Mouse (Mus musculus): ENCODE measurements around the gene Lgr5. TPM values are rescaled to one million over a fixed set of nuclear protein-coding genes. Genes with fewer than 3 reads are reported as not detected.

The Lgr5 gene
- total and polyA plus RNA-seq, 2 experiments: 3.4 to 3.6 TPM

DNA sequence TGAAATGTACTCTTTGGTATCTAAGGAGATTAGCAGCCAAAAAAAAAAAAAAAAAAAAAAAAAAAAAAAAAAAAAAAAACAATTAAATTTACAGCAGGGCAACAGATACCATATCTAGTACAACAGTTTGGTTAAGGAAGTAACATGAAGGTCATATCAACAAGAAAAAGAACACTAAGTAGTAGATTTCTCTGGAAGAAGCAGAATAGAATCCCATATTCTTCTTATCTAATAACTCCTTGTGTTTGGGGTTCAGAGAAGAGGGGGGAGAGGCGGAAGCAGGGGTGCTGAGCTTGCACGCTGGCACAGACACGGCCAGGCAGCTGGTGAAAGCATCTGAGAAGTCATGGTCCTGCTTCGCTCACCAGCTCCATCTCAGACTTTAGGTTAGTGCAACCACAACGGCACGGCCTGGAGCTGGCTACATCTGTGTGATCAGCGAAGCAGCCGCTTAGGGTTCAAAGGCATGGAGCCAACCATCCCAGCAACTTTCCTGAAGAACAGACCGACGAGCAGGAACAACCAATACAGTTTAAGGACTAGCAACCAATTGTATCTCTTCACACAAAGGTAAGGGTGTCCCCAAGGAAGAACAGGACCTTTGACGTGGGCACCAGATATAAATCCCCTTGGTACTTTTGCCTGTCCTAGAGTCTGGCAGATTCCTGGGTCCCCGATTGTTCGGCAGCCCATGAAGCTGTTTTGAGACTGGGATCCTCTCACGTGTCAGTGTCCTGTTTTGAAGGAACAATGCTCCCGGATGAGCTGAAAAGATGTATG is 17.7 kb downstream of the Lgr5 start, which contains the start of gene A930009A15Rik:
TSS of gene A930009A15Rik (plus strand) at position 275 of the 780 bp plus-strand sequence.
- H3K79me2 ChIP-seq (ENCODE audit: control insufficient read depth, insufficient read depth, low read length): no peaks in the 10 kb centered on the region
- H3K4me1 ChIP-seq (ENCODE audit: control insufficient read depth, insufficient read depth, low read length): no peaks in the 10 kb centered on the region
- no peak for DNase-seq (ENCODE audit: extremely low read depth, low read depth, low spot score)
- no peaks in the 10 kb centered on the region for H3K36me3 ChIP-seq (ENCODE audit: control insufficient read depth, insufficient read depth, low read length)
- H3K27me3 ChIP-seq (ENCODE audit: control insufficient read depth, insufficient read depth, low read length): no peaks in the 10 kb centered on the region
- no peak within 1 kb of the TSS for H3K4me3 ChIP-seq (ENCODE audit: insufficient read depth, low read depth, low read length)
- 85% methylated on average over 15 of the region's 15 CpGs for WGBS
- no peak within 1 kb of the TSS for H3K9ac ChIP-seq (ENCODE audit: low read depth, low read length)
- no peak within 1 kb of the TSS for H3K27ac ChIP-seq (replicated peaks; ENCODE audit: insufficient read depth, low read depth, low read length)
- TF ChIP-seq POLR2A (IDR thresholded peaks at IDR 0.05; ENCODE audit: extremely low read depth, insufficient read depth, low read length): no peak
- no peak for TF ChIP-seq CTCF (IDR thresholded peaks at IDR 0.05; ENCODE audit: low read depth, low read length)

DNA sequence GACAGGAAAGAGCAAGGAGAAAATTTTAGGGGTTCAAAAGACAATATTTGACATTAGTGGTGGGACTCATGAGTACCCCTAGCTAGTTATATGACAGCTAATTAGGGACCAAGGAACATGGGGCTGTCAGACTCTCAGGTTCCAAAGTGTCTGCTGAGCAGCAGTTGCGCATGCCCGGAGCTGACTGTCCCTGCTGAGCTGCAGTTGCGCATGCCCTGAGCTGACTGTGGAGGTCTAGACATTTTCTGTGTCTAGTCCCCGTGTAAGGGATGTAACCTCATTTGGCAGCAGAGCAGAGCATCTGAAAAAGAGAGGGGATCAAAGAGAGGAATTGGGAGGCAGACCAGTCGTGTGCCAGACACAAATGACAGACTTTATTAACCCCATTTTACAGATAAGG is 23.6 kb downstream of the Lgr5 start:
- Histone ChIP-seq H3K4me1 (ENCODE audit: control insufficient read depth, insufficient read depth, low read length) (peaks cover 1% of the 10 kb centered on the region; the same call in 1 of the 2 replicates), H3K27me3 (ENCODE audit: control insufficient read depth, insufficient read depth, low read length) (no peaks in the 10 kb centered on the region), H3K4me3 (ENCODE audit: insufficient read depth, low read depth, low read length) (no peak overlapping the region), H3K9ac (ENCODE audit: low read depth, low read length) (no peak overlapping the region), H3K79me2 (ENCODE audit: control insufficient read depth, insufficient read depth, low read length) (no peaks in the 10 kb centered on the region), H3K27ac (replicated peaks; ENCODE audit: insufficient read depth, low read depth, low read length) (no peak overlapping the region), H3K36me3 (ENCODE audit: control insufficient read depth, insufficient read depth, low read length) (no peaks in the 10 kb centered on the region)
- WGBS: 78% methylated on average over 5 of the region's 5 CpGs
- TF ChIP-seq POLR2A (IDR thresholded peaks at IDR 0.05; ENCODE audit: extremely low read depth, insufficient read depth, low read length): no peak
- TF ChIP-seq CTCF (IDR thresholded peaks at IDR 0.05; ENCODE audit: low read depth, low read length): no peak
- DNase-seq (ENCODE audit: extremely low read depth, low read depth, low spot score): no peak

DNA sequence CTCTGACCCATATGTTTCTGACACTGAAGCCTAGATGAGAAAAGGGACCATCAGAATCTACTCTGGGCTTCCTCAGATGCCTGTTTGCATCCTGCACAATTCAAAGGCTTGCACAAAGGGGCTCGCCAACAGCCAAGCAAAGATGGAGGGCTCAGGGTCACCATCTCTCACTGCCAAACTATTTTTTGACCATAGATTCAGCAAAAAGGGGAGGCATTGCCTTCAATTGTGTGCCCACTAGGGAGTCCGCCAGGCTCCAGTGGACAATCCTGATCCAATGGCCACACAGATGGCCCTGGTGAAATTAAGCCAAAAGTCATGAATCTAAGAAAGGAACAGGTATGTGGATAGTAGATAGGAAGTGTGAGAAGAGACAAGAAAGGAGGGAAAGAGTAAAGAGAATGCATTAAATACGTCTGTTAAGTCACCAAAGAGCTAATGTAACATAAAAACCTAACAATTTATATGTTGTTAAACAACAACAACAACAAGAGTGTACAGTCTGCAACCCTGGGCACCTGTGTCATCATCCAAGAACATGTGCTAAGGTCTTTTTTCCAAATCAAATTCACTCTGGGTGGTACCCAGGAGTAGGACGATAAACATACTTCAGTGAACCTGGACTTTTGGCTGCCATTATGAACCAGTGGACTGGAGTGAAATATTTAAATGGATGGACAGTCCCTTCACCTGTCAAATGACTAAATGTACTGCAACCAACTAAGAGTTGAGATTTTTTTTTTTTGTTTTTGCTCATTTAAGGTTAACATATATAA is 24.5 kb downstream of the Lgr5 start:
- Histone ChIP-seq H3K36me3 (ENCODE audit: control insufficient read depth, insufficient read depth, low read length) (no peaks in the 10 kb centered on the region), H3K27me3 (ENCODE audit: control insufficient read depth, insufficient read depth, low read length) (no peaks in the 10 kb centered on the region), H3K9ac (ENCODE audit: low read depth, low read length) (no peak overlapping the region), H3K4me1 (ENCODE audit: control insufficient read depth, insufficient read depth, low read length) (peaks cover 1% of the 10 kb centered on the region; the same call in 1 of the 2 replicates), H3K27ac (replicated peaks; ENCODE audit: insufficient read depth, low read depth, low read length) (no peak overlapping the region), H3K4me3 (ENCODE audit: insufficient read depth, low read depth, low read length) (no peak overlapping the region), H3K79me2 (ENCODE audit: control insufficient read depth, insufficient read depth, low read length) (no peaks in the 10 kb centered on the region)
- DNase-seq (ENCODE audit: extremely low read depth, low read depth, low spot score): no peak
- WGBS: 87% methylated on average over 4 of the region's 4 CpGs
- TF ChIP-seq CTCF (IDR thresholded peaks at IDR 0.05; ENCODE audit: low read depth, low read length) (no peak), POLR2A (IDR thresholded peaks at IDR 0.05; ENCODE audit: extremely low read depth, insufficient read depth, low read length) (no peak)

DNA sequence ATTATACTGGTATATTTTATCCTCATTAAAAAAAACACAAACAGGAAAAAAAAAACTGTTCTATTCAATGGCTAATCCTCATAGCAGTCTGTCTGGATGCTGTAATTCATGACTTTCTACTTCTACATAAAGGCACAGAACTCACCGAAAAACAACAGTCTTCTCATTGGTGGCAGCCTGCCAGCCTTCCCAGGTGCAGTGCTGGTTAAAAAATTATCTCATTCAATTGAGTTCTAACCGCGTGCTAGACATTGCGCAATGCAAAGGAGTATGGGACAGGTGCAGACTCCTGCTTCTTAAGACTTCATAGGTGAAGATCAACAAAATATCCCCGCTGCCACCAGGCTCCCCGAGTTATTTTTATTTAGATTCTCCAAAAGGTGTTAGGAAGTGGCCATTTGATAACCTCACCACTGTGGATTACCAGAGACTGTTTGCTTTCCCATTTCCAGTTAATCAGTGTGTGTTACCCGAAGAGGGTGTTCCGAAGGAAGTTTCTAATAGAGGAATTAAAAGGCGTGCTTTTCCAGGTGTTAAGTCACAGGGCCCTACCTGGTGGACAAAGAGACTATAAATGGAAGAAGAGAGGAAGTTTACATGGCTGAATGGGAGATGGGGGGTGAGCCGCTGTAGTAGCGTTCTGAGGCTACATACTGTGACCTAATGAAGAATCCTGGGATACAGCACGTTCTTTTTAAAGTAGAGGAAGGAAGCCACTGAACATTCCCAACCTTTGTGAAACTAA is 26.3 kb downstream of the Lgr5 start:
- peak; percentile 61 for DNase-seq (ENCODE audit: extremely low read depth, low read depth, low spot score)
- Histone ChIP-seq H3K9ac (ENCODE audit: low read depth, low read length) (no peak overlapping the region), H3K4me1 (ENCODE audit: control insufficient read depth, insufficient read depth, low read length) (peaks cover 1% of the 10 kb centered on the region; the same call in 1 of the 2 replicates), H3K36me3 (ENCODE audit: control insufficient read depth, insufficient read depth, low read length) (no peaks in the 10 kb centered on the region), H3K27ac (replicated peaks; ENCODE audit: insufficient read depth, low read depth, low read length) (no peak overlapping the region), H3K79me2 (ENCODE audit: control insufficient read depth, insufficient read depth, low read length) (no peaks in the 10 kb centered on the region), H3K4me3 (ENCODE audit: insufficient read depth, low read depth, low read length) (no peak overlapping the region), H3K27me3 (ENCODE audit: control insufficient read depth, insufficient read depth, low read length) (no peaks in the 10 kb centered on the region)
- no peak for TF ChIP-seq CTCF (IDR thresholded peaks at IDR 0.05; ENCODE audit: low read depth, low read length)
- TF ChIP-seq POLR2A (IDR thresholded peaks at IDR 0.05; ENCODE audit: extremely low read depth, insufficient read depth, low read length): no peak
- 38% methylated on average over 12 of the region's 12 CpGs for WGBS

DNA sequence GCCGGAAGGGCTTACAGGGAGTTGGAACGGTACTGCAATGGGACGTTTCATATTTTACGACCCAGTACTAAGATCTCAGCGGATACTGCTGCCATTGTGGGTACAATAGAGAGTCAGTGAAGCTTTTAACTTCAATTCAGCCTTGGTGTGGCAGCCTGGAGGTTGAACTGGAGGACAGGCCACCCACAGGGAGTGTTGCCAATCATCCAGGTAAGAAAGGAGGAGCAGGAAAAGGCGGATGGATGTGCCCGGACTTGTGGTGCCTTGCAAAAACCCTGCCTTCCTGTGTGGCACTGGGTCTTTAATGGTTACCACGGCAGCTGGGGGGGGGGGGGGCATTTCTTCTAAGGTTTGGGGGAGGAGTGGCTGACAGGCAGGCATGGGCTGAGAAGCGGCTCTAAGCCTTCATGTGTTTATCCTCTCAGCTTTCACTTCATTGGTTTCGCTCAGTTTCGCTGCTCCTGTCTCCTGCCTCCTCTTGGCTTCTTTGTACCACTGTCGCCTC is 30.8 kb downstream of the Lgr5 start:
- no peaks in the 10 kb centered on the region; the same call in 1 of the 2 replicates for H3K79me2 ChIP-seq (ENCODE audit: control insufficient read depth, insufficient read depth, low read length)
- no peak overlapping the region for H3K27ac ChIP-seq (replicated peaks; ENCODE audit: insufficient read depth, low read depth, low read length)
- H3K4me3 ChIP-seq (ENCODE audit: insufficient read depth, low read depth, low read length): no peak overlapping the region
- no peak for TF ChIP-seq CTCF (IDR thresholded peaks at IDR 0.05; ENCODE audit: low read depth, low read length)
- TF ChIP-seq POLR2A (IDR thresholded peaks at IDR 0.05; ENCODE audit: extremely low read depth, insufficient read depth, low read length): no peak
- WGBS: 82% methylated on average over 12 of the region's 12 CpGs
- H3K27me3 ChIP-seq (ENCODE audit: control insufficient read depth, insufficient read depth, low read length): no peaks in the 10 kb centered on the region
- DNase-seq (ENCODE audit: extremely low read depth, low read depth, low spot score): no peak
- H3K4me1 ChIP-seq (ENCODE audit: control insufficient read depth, insufficient read depth, low read length): peaks cover 1% of the 10 kb centered on the region; the same call in 1 of the 2 replicates
- H3K9ac ChIP-seq (ENCODE audit: low read depth, low read length): no peak overlapping the region
- H3K36me3 ChIP-seq (ENCODE audit: control insufficient read depth, insufficient read depth, low read length): no peaks in the 10 kb centered on the region

Measured in liver, adult 2 months (tissue).